Mouse (Mus musculus): Measurements from ENCODE around the gene Vmn1r14.
"Not testable (repeated sequence)": the region's sequence is repeated elsewhere in the genome, so short reads cannot be mapped to it uniquely, and the experiment has no call there.

Gene Vmn1r14

DNA sequence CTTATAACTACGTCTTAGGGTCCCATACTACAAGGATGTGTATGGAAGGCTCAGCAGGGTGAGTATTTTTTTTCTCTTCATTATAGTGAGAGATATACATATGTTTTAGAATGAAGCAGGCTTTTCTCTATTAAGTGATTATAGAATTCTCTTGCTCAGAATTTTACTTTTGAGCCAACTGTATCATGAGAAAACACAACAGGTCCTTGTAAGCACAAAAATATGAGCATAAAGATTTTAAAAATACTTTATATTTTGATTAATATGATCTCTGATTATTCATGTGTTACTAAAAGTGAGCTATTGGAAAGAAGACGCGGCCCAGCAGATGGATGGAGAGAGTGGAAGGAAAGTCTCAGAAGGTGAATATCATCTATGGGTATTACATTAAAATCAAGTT, at the start of gene Vmn1r14:
TSS of gene Vmn1r14 (plus strand) at position 301 of the 400 bp plus-strand sequence.
- DNase-seq = no peak

DNA sequence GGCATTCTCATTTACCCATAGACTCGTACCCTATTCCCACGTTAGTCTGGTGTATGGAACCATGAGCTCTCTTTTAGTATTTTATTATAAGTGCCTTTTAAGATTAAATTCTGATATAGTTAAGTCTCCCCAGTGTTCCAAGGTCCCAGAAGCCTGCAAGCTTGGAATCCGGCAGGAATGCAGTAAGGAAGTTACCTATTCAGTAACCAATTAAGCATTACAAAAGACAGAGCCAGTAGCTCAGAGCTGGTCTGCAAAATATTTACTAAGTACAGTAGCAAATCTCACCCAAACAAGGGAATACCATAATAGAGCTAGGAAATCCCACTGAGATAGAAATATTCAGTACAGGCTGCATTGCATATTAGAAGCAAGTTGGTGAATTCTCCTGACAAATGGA, 41.5 kb upstream of the Vmn1r14 start:
- not testable (repeated sequence) for DNase-seq

DNA sequence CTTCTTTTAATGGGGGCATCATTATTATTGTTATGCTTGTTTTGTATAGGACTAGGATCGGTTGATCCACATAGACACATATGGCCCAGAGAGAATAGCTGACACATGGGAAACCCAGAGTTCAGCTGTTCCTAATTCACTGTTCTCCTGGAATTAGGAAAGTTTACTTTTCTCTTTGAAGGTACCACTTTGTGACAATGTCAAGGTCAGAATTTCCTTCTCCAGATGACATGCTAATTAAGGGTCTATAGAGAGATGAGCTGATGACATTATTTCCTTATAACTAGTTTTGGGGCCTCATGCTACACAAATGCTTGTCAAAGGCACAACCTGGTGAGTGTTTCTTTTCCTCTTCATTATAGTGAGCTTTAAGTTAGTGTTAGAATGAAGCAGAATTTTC, 28.5 kb upstream of the Vmn1r14 start, which contains the start of gene Vmn1r13:
TSS of gene Vmn1r13 (plus strand) at position 301 of the 400 bp plus-strand sequence.
- not testable (repeated sequence) for DNase-seq

DNA sequence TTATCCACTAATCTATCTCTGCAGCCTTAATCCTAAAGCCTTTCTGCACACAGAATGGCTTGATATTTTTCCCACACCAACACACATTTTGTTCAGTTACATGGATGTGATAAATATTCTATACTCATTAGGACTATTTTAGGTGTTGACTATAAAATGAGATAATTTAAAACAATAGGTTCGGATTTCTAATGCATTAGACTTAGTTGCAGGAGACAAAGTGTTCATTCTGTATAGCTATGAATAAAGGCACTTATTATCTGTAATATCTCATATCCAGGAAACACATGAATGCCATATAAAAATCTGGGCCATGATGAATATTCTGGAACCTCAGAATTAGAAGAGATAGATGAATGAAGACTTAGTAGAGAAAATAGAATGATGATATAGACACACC, 26.2 kb downstream of the Vmn1r14 start, which contains the start of gene Vmn1r15:
TSS of gene Vmn1r15 (plus strand) at position 301 of the 400 bp plus-strand sequence.
- no peak for DNase-seq

DNA sequence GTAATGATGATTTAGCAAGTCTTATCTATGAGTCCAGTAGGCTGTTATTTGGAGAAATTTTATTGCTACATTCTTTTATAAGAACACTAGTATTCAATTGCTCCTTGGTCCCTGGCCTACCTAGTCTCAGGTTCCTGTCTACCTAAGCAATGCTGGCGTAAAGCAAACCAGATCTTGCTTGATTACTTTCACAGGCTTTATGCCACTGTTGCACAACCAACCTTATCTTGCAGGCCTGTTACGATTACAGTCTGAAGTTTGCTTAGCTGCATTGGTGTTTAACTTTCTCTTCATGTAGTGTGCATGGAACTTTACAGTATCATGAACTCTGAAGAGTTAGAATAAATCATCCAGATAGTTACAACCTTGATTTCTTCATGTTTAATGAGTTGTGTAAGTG, 29.5 kb downstream of the Vmn1r14 start:
- DNase-seq = no peak

DNA sequence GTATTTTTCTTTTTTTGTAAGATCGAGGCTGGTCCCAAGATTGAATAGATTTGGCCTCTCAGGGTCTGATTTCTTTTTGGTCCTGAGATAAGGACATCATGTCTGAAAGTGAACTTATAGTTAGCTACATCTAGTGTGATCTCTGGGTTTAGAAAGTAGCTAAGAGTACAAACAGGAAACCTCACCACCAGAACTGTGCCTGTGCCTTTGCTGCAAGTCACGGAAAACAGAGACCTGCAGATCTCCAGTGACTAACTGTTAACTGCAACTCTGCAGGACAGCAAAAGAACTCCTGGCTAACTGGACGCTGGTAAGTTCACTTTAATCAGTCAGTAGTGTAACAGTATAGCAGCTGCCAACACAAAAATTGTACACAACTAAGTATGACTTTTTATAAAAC, 40.4 kb downstream of the Vmn1r14 start:
- no peak for DNase-seq

DNA sequence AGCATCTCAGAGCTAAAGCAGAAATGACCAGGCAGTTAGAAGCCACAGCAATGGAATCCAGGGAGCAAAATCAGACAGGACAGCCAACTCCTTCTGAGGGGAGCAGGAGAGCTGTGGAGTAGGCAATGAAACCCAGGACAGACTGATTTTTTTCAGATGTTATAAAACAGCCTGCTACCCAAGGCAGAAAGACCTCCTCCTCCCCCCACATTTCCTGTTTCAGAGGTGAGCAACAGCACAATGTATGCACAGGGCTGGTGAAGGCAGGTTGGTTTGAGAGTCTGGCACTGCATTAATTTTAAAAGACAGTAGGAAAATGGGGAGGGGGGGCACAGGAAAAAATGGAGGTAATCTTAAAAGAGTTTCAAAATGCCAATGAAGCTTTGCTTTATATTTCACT, 41.0 kb downstream of the Vmn1r14 start:
- DNase-seq = no peak

DNA sequence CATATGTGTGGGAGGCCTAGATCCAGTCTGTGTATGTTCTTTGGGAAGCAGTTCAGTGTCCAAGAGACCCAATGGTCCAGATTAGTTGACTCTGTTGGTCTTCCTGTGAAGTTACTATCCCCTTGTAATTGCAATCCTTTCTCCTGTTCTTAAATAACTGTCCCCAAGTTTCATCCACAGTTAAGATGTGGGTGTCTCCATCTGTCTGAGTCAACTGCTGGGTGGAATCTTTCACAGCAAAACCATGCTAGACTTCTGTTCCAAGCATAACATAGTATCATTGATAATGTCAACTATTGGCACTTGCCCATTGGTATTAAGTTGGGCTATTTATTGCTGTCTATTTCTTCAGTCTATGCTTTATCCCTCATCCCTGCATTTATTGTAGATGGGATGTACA, 47.5 kb downstream of the Vmn1r14 start:
- no peak for DNase-seq
